Mouse (Mus musculus) embryonic facial prominence, embryonic 10.5 days (tissue): ENCODE results near the gene Gm42791. TPM values are rescaled to one million over a fixed set of nuclear protein-coding genes. Genes with fewer than 3 reads are reported as not detected.

Experiments
- DNase-seq: peaks from one replicate; pipeline ENCODE4 v3.0.0-alpha.2; 2017; ENCODE audit warnings: low spot score
- H3K27ac ChIP-seq: fragments of 300-500 bp; sonication (generic); replicated peaks from 2 replicates; pipeline ENCODE4 v1.5.1; 2016; ENCODE audit warnings: mild to moderate bottlenecking
- H3K27me3 ChIP-seq: fragments of 300-500 bp; sonication (generic); replicated peaks from 2 replicates; pipeline ENCODE4 v1.6.1; 2016; ENCODE audit warnings: low read depth, mild to moderate bottlenecking; ENCODE audit not compliant: poor library complexity, severe bottlenecking
- H3K36me3 ChIP-seq: fragments of 300-500 bp; sonication (generic); replicated peaks from 2 replicates; pipeline ENCODE4 v1.6.1; 2016; ENCODE audit warnings: mild to moderate bottlenecking, moderate library complexity
- H3K4me1 ChIP-seq: fragments of 300-500 bp; sonication (generic); 2 replicates; pipeline ENCODE4 v1.6.1; 2016
- H3K4me3 ChIP-seq: fragments of 300-500 bp; sonication (generic); 2 replicates; pipeline ENCODE4 v1.5.1; 2016; ENCODE audit warnings: mild to moderate bottlenecking, moderate library complexity
- H3K9me3 ChIP-seq: fragments of 300-500 bp; sonication (generic); 2 replicates; pipeline ENCODE4 v1.6.1; 2016; ENCODE audit warnings: mild to moderate bottlenecking
- WGBS: fragments of 180-500 bp; shearing (Covaris S2); methylation state at CpG from one replicate; pipeline ENCODE4 v1.1.7; 2016; 5-methylcytosine and 5-hydroxymethylcytosine counted together
- polyA plus RNA-seq: library from polyadenylated mRNA; unstranded; fragments of >200 nt; fragmentation: Nextera tagmentation; extraction: Ambion mirVana; gene quantifications from 2 replicates; pipeline ENCODE4 v1.2.1, GENCODE M21; 2016

The Gm42791 gene
- polyA plus RNA-seq, 1 experiment from 2014 or later: 0.49 TPM

- Histone ChIP-seq H3K36me3 (no peaks in the 10 kb centered on the region), H3K4me1 (peaks cover 46% of the 10 kb centered on the region), H3K4me3 (no peak overlapping the region), H3K27ac (peak overlapping the region; percentile 85), H3K27me3 (no peaks in the 10 kb centered on the region; the same call in 1 of the 2 replicates), H3K9me3 (no peaks in the 10 kb centered on the region; the same call in 1 of the 2 replicates)
- 70% methylated on average over 9 of the region's 9 CpGs for WGBS
- no peak for DNase-seq
These were observed 10.9 kb upstream of the Gm42791 start for GRCm38 (mm10) chr5:149005701-149006361.

- Histone ChIP-seq H3K4me1 (peaks cover 46% of the 10 kb centered on the region), H3K27ac (peak overlapping the region; percentile 52; the same call in 1 of the 2 replicates), H3K4me3 (no peak overlapping the region), H3K36me3 (no peaks in the 10 kb centered on the region), H3K27me3 (no peaks in the 10 kb centered on the region; the same call in 1 of the 2 replicates), H3K9me3 (no peaks in the 10 kb centered on the region; the same call in 1 of the 2 replicates)
- 34% methylated on average over 8 of the region's 9 CpGs for WGBS
- DNase-seq: peak; percentile 34
These were observed 10.1 kb upstream of the Gm42791 start for GRCm38 (mm10) chr5:149005083-149005482.

GRCm38 (mm10) chr5:149003137-149003536, 8.2 kb upstream of the Gm42791 start:
- Histone ChIP-seq H3K4me1 (peaks cover 46% of the 10 kb centered on the region), H3K27ac (peak overlapping the region; percentile 73), H3K36me3 (no peaks in the 10 kb centered on the region), H3K4me3 (no peak overlapping the region), H3K9me3 (no peaks in the 10 kb centered on the region; the same call in 1 of the 2 replicates), H3K27me3 (no peaks in the 10 kb centered on the region; the same call in 1 of the 2 replicates)
- 38% methylated on average over 2 of the region's 2 CpGs for WGBS
- no peak for DNase-seq

- Histone ChIP-seq H3K27ac (peak overlapping the region; percentile 73), H3K36me3 (no peaks in the 10 kb centered on the region), H3K4me3 (no peak overlapping the region), H3K9me3 (no peaks in the 10 kb centered on the region; the same call in 1 of the 2 replicates), H3K27me3 (no peaks in the 10 kb centered on the region; the same call in 1 of the 2 replicates), H3K4me1 (peaks cover 46% of the 10 kb centered on the region)
- peak; percentile 40 for DNase-seq
- 63% methylated on average over 6 of the region's 6 CpGs for WGBS
These were observed 7.8 kb upstream of the Gm42791 start for GRCm38 (mm10) chr5:149002803-149003115.

- 38% methylated on average over 20 of the region's 20 CpGs for WGBS
- no peaks in the 10 kb centered on the region; the same call in 1 of the 2 replicates for H3K9me3 ChIP-seq
These were observed 7.3 kb upstream of the Gm42791 start for GRCm38 (mm10) chr5:149002034-149002802.

GRCm38 (mm10) chr5:148999802-149000201, 4.9 kb upstream of the Gm42791 start:
- H3K9me3 ChIP-seq: no peaks in the 10 kb centered on the region; the same call in 1 of the 2 replicates
- peaks cover 42% of the 10 kb centered on the region for H3K4me1 ChIP-seq
- no peak overlapping the region for H3K4me3 ChIP-seq
- H3K36me3 ChIP-seq: no peaks in the 10 kb centered on the region
- peak overlapping the region; percentile 58; the same call in 1 of the 2 replicates for H3K27ac ChIP-seq
- WGBS: 91% methylated on average over 7 of the region's 7 CpGs
- H3K27me3 ChIP-seq: no peaks in the 10 kb centered on the region
- DNase-seq: no peak

More at GRCm38 (mm10) chr5:149002034-149002802, 7.3 kb upstream of the Gm42791 start:
- no peak overlapping the region for H3K4me3 ChIP-seq
- H3K4me1 ChIP-seq: peaks cover 45% of the 10 kb centered on the region
- peak overlapping the region; percentile 73 for H3K27ac ChIP-seq
- DNase-seq: no peak
- no peaks in the 10 kb centered on the region for H3K36me3 ChIP-seq
- no peaks in the 10 kb centered on the region; the same call in 1 of the 2 replicates for H3K27me3 ChIP-seq

- H3K4me1 ChIP-seq: peaks cover 50% of the 10 kb centered on the region
- WGBS: 93% methylated on average over 14 of the region's 14 CpGs
- no peak overlapping the region for H3K27ac ChIP-seq
- H3K36me3 ChIP-seq: no peaks in the 10 kb centered on the region; the same call in 1 of the 2 replicates
- H3K4me3 ChIP-seq: no peak overlapping the region
- H3K27me3 ChIP-seq: no peaks in the 10 kb centered on the region
- DNase-seq: no peak
- no peaks in the 10 kb centered on the region; the same call in 1 of the 2 replicates for H3K9me3 ChIP-seq
These were observed 3.6 kb upstream of the Gm42791 start for GRCm38 (mm10) chr5:148998512-148998911.

- Histone ChIP-seq H3K36me3 (peaks cover 11% of the 10 kb centered on the region), H3K27ac (peak overlapping the region; percentile 62), H3K4me3 (no peak overlapping the region), H3K9me3 (peaks cover 10% of the 10 kb centered on the region), H3K4me1 (peaks cover 32% of the 10 kb centered on the region), H3K27me3 (no peaks in the 10 kb centered on the region)
- no peak for DNase-seq
- WGBS: 58% methylated on average over 4 of the region's 4 CpGs
These were observed 1.7 kb upstream of the Gm42791 start for GRCm38 (mm10) chr5:148996709-148997037.

GRCm38 (mm10) chr5:148995962-148996708, 1.2 kb upstream of the Gm42791 start:
- Histone ChIP-seq H3K4me1 (peaks cover 31% of the 10 kb centered on the region), H3K4me3 (no peak overlapping the region), H3K27me3 (no peaks in the 10 kb centered on the region), H3K27ac (peak overlapping the region; percentile 95), H3K36me3 (peaks cover 12% of the 10 kb centered on the region), H3K9me3 (peaks cover 15% of the 10 kb centered on the region)
- 77% methylated on average over 9 of the region's 9 CpGs for WGBS
- no peak for DNase-seq

- no peak for DNase-seq
- Histone ChIP-seq H3K27ac (peak overlapping the region; percentile 95), H3K4me1 (peaks cover 31% of the 10 kb centered on the region), H3K27me3 (no peaks in the 10 kb centered on the region), H3K4me3 (peak overlapping the region; percentile 63), H3K36me3 (peaks cover 16% of the 10 kb centered on the region), H3K9me3 (peaks cover 21% of the 10 kb centered on the region)
- WGBS: 67% methylated on average over 7 of the region's 7 CpGs
These were observed 639 bp downstream of the Gm42791 start for GRCm38 (mm10) chr5:148994311-148994705.

GRCm38 (mm10) chr5:148992598-148992997, 2.3 kb downstream of the Gm42791 start:
- H3K4me1 ChIP-seq: peaks cover 31% of the 10 kb centered on the region
- 96% methylated on average over 11 of the region's 11 CpGs for WGBS
- H3K27ac ChIP-seq: no peak overlapping the region
- H3K4me3 ChIP-seq: no peak overlapping the region
- peaks cover 21% of the 10 kb centered on the region for H3K36me3 ChIP-seq
- H3K27me3 ChIP-seq: no peaks in the 10 kb centered on the region
- H3K9me3 ChIP-seq: peaks cover 30% of the 10 kb centered on the region
- no peak for DNase-seq

- H3K36me3 ChIP-seq: peaks cover 25% of the 10 kb centered on the region
- no peak overlapping the region for H3K27ac ChIP-seq
- no peak for DNase-seq
- WGBS: 79% methylated on average over 12 of the region's 12 CpGs
- no peaks in the 10 kb centered on the region for H3K27me3 ChIP-seq
- H3K4me1 ChIP-seq: peaks cover 27% of the 10 kb centered on the region
- peaks cover 34% of the 10 kb centered on the region for H3K9me3 ChIP-seq
- H3K4me3 ChIP-seq: no peak overlapping the region
These were observed 4.0 kb downstream of the Gm42791 start for GRCm38 (mm10) chr5:148990891-148991311.
